Mouse (Mus musculus): ENCODE data around the gene Gm45521. TPM values are rescaled to one million over a fixed set of nuclear protein-coding genes. Genes with fewer than 3 reads are reported as not detected.

Gm45521 gene
- polyA plus RNA-seq, 1 experiment from 2014 or later = 0.37 TPM

- no peaks in the 10 kb centered on the region for H3K36me3 ChIP-seq
Measured at GRCm38 (mm10) chr14:7960616-7961015, 3.5 kb downstream of the Gm45521 start.

GRCm38 (mm10) chr14:7961714-7962113, 4.6 kb downstream of the Gm45521 start:
- Histone ChIP-seq H3K27me3 (ENCODE audit: low read depth, poor library complexity, severe bottlenecking) (no peaks in the 10 kb centered on the region), H3K36me3 (no peaks in the 10 kb centered on the region), H3K27ac (replicated peaks) (no peak overlapping the region), H3K4me3 (no peak overlapping the region), H3K9me3 (replicated peaks) (no peaks in the 10 kb centered on the region), H3K4me1 (peaks cover 10% of the 10 kb centered on the region)
- WGBS = 90% methylated on average over 5 of the region's 5 CpGs
- DNase-seq (ENCODE audit: low spot score) = no peak

More at GRCm38 (mm10) chr14:7960616-7961015, 3.5 kb downstream of the Gm45521 start:
- Histone ChIP-seq H3K9me3 (replicated peaks) (no peaks in the 10 kb centered on the region), H3K27me3 (ENCODE audit: low read depth, poor library complexity, severe bottlenecking) (no peaks in the 10 kb centered on the region), H3K27ac (replicated peaks) (no peak overlapping the region), H3K4me1 (peaks cover 12% of the 10 kb centered on the region), H3K4me3 (no peak overlapping the region)
- 50% methylated on average over 11 of the region's 11 CpGs for WGBS
- DNase-seq (ENCODE audit: low spot score) = peak; percentile 23

- no peak overlapping the region for H3K27ac ChIP-seq (replicated peaks)
Measured at GRCm38 (mm10) chr14:7962626-7963025, 5.5 kb downstream of the Gm45521 start.

GRCm38 (mm10) chr14:7963160-7963559, 6.1 kb downstream of the Gm45521 start:
- no peak overlapping the region for H3K4me3 ChIP-seq
- no peaks in the 10 kb centered on the region for H3K36me3 ChIP-seq
- no peak for DNase-seq (ENCODE audit: low spot score)
- no peaks in the 10 kb centered on the region for H3K9me3 ChIP-seq (replicated peaks)
- no peaks in the 10 kb centered on the region for H3K4me1 ChIP-seq
- H3K27me3 ChIP-seq (ENCODE audit: low read depth, poor library complexity, severe bottlenecking) = no peaks in the 10 kb centered on the region
- no peak overlapping the region for H3K27ac ChIP-seq (replicated peaks)
- WGBS = 66% methylated on average over 7 of the region's 7 CpGs

More at GRCm38 (mm10) chr14:7962626-7963025, 5.5 kb downstream of the Gm45521 start:
- Histone ChIP-seq H3K36me3 (no peaks in the 10 kb centered on the region), H3K9me3 (replicated peaks) (no peaks in the 10 kb centered on the region), H3K4me1 (peaks cover 1% of the 10 kb centered on the region; the same call in 1 of the 2 replicates), H3K4me3 (no peak overlapping the region), H3K27me3 (ENCODE audit: low read depth, poor library complexity, severe bottlenecking) (no peaks in the 10 kb centered on the region)
- DNase-seq (ENCODE audit: low spot score) = no peak
- 89% methylated on average over 2 of the region's 2 CpGs for WGBS

GRCm38 (mm10) chr14:7964219-7964889, 7.3 kb downstream of the Gm45521 start:
- H3K4me3 ChIP-seq = no peak overlapping the region
- peak; percentile 65 for DNase-seq (ENCODE audit: low spot score)
- 56% methylated on average over 11 of the region's 11 CpGs for WGBS
- H3K4me1 ChIP-seq = no peaks in the 10 kb centered on the region
- H3K36me3 ChIP-seq = no peaks in the 10 kb centered on the region
- no peaks in the 10 kb centered on the region for H3K27me3 ChIP-seq (ENCODE audit: low read depth, poor library complexity, severe bottlenecking)
- H3K9me3 ChIP-seq (replicated peaks) = no peaks in the 10 kb centered on the region
- H3K27ac ChIP-seq (replicated peaks) = no peak overlapping the region

GRCm38 (mm10) chr14:7971889-7972493, 14.9 kb downstream of the Gm45521 start:
- Histone ChIP-seq H3K27me3 (ENCODE audit: low read depth, poor library complexity, severe bottlenecking) (no peaks in the 10 kb centered on the region), H3K4me3 (no peak overlapping the region), H3K27ac (replicated peaks) (no peak overlapping the region), H3K36me3 (no peaks in the 10 kb centered on the region), H3K9me3 (replicated peaks) (no peaks in the 10 kb centered on the region), H3K4me1 (no peaks in the 10 kb centered on the region)
- WGBS = 74% methylated on average over 10 of the region's 10 CpGs
- DNase-seq (ENCODE audit: low spot score) = no peak

GRCm38 (mm10) chr14:7974643-7975042, 17.6 kb downstream of the Gm45521 start:
- no peak for DNase-seq (ENCODE audit: low spot score)
- Histone ChIP-seq H3K4me1 (no peaks in the 10 kb centered on the region), H3K9me3 (replicated peaks) (no peaks in the 10 kb centered on the region), H3K27me3 (ENCODE audit: low read depth, poor library complexity, severe bottlenecking) (no peaks in the 10 kb centered on the region), H3K27ac (replicated peaks) (no peak overlapping the region), H3K4me3 (no peak overlapping the region), H3K36me3 (no peaks in the 10 kb centered on the region)
- 88% methylated on average over 1 of the region's 1 CpGs for WGBS

GRCm38 (mm10) chr14:7975177-7975576, 18.1 kb downstream of the Gm45521 start:
- no peaks in the 10 kb centered on the region for H3K27me3 ChIP-seq (ENCODE audit: low read depth, poor library complexity, severe bottlenecking)

GRCm38 (mm10) chr14:7977471-7977870, 20.4 kb downstream of the Gm45521 start:
- Histone ChIP-seq H3K4me1 (no peaks in the 10 kb centered on the region), H3K9me3 (replicated peaks) (no peaks in the 10 kb centered on the region), H3K27ac (replicated peaks) (no peak overlapping the region), H3K36me3 (no peaks in the 10 kb centered on the region), H3K4me3 (no peak overlapping the region), H3K27me3 (ENCODE audit: low read depth, poor library complexity, severe bottlenecking) (no peaks in the 10 kb centered on the region)
- 83% methylated on average over 1 of the region's 1 CpGs for WGBS
- DNase-seq (ENCODE audit: low spot score) = no peak

More at GRCm38 (mm10) chr14:7975177-7975576, 18.1 kb downstream of the Gm45521 start:
- DNase-seq (ENCODE audit: low spot score) = no peak
- Histone ChIP-seq H3K4me3 (no peak overlapping the region), H3K27ac (replicated peaks) (no peak overlapping the region), H3K9me3 (replicated peaks) (no peaks in the 10 kb centered on the region), H3K36me3 (no peaks in the 10 kb centered on the region), H3K4me1 (no peaks in the 10 kb centered on the region)
- 87% methylated on average over 6 of the region's 6 CpGs for WGBS

GRCm38 (mm10) chr14:7978183-7978582, 21.1 kb downstream of the Gm45521 start:
- no peak for DNase-seq (ENCODE audit: low spot score)
- Histone ChIP-seq H3K9me3 (replicated peaks) (no peaks in the 10 kb centered on the region), H3K36me3 (no peaks in the 10 kb centered on the region), H3K4me3 (no peak overlapping the region), H3K27me3 (ENCODE audit: low read depth, poor library complexity, severe bottlenecking) (no peaks in the 10 kb centered on the region), H3K4me1 (no peaks in the 10 kb centered on the region), H3K27ac (replicated peaks) (no peak overlapping the region)
- WGBS = 89% methylated on average over 1 of the region's 1 CpGs

GRCm38 (mm10) chr14:7981226-7981625, 24.1 kb downstream of the Gm45521 start:
- H3K27me3 ChIP-seq (ENCODE audit: low read depth, poor library complexity, severe bottlenecking) = no peaks in the 10 kb centered on the region
- DNase-seq (ENCODE audit: low spot score) = no peak
- no peak overlapping the region for H3K27ac ChIP-seq (replicated peaks)
- no peak overlapping the region for H3K4me3 ChIP-seq
- H3K9me3 ChIP-seq (replicated peaks) = no peaks in the 10 kb centered on the region
- H3K36me3 ChIP-seq = no peaks in the 10 kb centered on the region
- 95% methylated on average over 1 of the region's 1 CpGs for WGBS
- no peaks in the 10 kb centered on the region for H3K4me1 ChIP-seq

GRCm38 (mm10) chr14:7986913-7987312, 29.8 kb downstream of the Gm45521 start:
- Histone ChIP-seq H3K27ac (replicated peaks) (no peak overlapping the region), H3K27me3 (ENCODE audit: low read depth, poor library complexity, severe bottlenecking) (no peaks in the 10 kb centered on the region)
- 94% methylated on average over 6 of the region's 6 CpGs for WGBS

GRCm38 (mm10) chr14:7989371-7989770, 32.3 kb downstream of the Gm45521 start:
- Histone ChIP-seq H3K9me3 (replicated peaks) (no peaks in the 10 kb centered on the region), H3K4me3 (no peak overlapping the region), H3K36me3 (no peaks in the 10 kb centered on the region), H3K27me3 (ENCODE audit: low read depth, poor library complexity, severe bottlenecking) (no peaks in the 10 kb centered on the region), H3K4me1 (peaks cover 9% of the 10 kb centered on the region), H3K27ac (replicated peaks) (no peak overlapping the region)
- no peak for DNase-seq (ENCODE audit: low spot score)
- 65% methylated on average over 1 of the region's 1 CpGs for WGBS

More at GRCm38 (mm10) chr14:7986913-7987312, 29.8 kb downstream of the Gm45521 start:
- H3K9me3 ChIP-seq (replicated peaks) = no peaks in the 10 kb centered on the region
- H3K4me3 ChIP-seq = no peak overlapping the region
- no peak for DNase-seq (ENCODE audit: low spot score)
- H3K4me1 ChIP-seq = peaks cover 9% of the 10 kb centered on the region
- no peaks in the 10 kb centered on the region for H3K36me3 ChIP-seq
